Comparison of ENCODE assay signal across 1 mouse cellular context in genomic region chr1:172289617-172289946, GRCm38 (mm10).
TF ChIP-seq lines count a peak whose summit lies in the region.

No protein-coding gene starts in this region.

TF ChIP-seq in MEL, 35 proteins besides CTCF, POLR2A, EP300 and RAD21 (continued from another document):
- TF ChIP-seq CHD2 (IDR thresholded peaks at IDR 0.05; ENCODE audit: low read length): no peak
- TF ChIP-seq SIN3A (IDR thresholded peaks at IDR 0.05; ENCODE audit: low read length): no peak
